Mouse (Mus musculus): ENCODE measurements at regions not wholly inside any gene's neighbourhood (a gene's known extent, or its start where the extent isn't known, plus 50 kb on each side); places are given as distances from the start of the nearest gene placed in this dataset.
"Not testable (repeated sequence)": the region's sequence is repeated elsewhere in the genome, so short reads cannot be mapped to it uniquely, and the experiment has no call there.

DNA sequence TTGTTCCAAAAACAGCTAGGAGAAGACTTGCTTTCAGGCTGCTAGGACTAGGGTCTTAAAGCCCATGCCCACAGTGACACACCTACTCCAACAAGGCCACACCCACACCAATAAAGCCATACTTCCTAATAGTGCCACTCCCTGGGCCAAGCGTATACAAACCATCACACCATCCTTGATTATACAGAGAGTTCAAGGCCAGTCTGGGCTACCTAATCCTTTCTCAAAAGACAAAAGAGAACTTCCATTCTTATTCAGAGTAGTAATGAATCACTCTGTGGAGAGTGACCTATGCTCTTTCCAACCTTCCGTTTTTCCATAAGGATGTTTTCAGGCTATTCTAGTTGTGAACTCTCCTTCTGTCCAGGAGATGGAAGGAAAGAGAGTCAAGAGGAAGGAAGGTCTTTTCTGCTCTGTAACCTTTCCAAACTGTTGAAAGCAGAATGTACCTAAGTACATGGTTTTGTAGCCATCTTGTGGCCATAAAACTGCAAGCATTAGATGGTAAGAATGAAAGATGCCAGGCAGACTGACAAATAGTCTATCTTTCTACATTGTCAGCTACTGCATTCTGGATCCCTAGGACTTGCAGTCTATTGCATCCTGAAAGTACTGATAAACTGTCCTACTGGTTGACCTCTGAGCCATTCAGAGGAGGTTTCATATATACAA, 145.8 kb upstream of the Mon1b start:
- no peak for ATAC-seq (ENCODE audit: low TSS enrichment)

DNA sequence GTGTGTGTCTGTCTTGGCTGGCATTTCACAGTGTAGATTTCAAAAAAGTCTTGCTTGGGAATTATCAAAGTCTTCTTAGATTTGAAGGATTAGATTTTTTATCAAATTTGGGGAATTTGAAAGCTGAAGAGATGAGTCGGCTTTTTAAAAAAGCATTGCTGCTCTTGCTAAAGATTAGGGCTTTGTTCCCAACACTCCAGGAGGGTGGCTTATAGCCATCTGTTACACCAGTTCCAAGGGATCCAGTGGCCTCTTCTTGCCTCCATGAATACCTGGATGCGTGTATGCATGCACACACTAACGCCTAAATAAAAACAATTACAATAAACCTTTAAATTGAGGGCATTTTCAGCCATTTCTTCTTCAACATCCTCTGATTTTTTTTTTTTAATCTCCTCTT, 144.5 kb upstream of the Mon1b start:
- ATAC-seq (ENCODE audit: low TSS enrichment): no peak

GRCm38 (mm10) chr8:113496896-113497295, 138.5 kb upstream of the Mon1b start:
- ATAC-seq (ENCODE audit: low TSS enrichment): no peak

GRCm38 (mm10) chr8:113502671-113503070, 132.7 kb upstream of the Mon1b start:
- ATAC-seq (ENCODE audit: low TSS enrichment): no peak

DNA sequence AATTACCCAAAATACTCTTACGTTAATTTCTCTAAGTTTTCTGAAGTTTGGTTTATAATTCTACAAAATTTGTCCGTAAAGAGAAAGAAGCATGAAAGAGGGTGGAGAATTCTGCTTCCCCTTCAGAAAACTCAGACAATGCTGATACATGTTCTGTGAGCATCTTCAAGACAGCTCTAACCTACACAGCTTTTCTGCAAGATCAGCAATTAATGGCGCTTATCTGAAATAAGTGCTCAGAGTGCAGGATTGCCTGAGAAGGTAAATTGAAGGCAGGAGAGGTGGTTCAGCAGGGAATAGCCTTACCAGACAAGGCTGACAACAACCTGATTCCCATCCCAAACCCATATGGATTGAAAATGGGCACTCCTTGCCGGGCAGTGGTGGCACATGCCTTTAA, 122.5 kb upstream of the Mon1b start:
- no peak for ATAC-seq (ENCODE audit: low TSS enrichment)

- no peak for ATAC-seq (ENCODE audit: low TSS enrichment)
Measured at GRCm38 (mm10) chr8:113513886-113514730, 121.3 kb upstream of the Mon1b start.

DNA sequence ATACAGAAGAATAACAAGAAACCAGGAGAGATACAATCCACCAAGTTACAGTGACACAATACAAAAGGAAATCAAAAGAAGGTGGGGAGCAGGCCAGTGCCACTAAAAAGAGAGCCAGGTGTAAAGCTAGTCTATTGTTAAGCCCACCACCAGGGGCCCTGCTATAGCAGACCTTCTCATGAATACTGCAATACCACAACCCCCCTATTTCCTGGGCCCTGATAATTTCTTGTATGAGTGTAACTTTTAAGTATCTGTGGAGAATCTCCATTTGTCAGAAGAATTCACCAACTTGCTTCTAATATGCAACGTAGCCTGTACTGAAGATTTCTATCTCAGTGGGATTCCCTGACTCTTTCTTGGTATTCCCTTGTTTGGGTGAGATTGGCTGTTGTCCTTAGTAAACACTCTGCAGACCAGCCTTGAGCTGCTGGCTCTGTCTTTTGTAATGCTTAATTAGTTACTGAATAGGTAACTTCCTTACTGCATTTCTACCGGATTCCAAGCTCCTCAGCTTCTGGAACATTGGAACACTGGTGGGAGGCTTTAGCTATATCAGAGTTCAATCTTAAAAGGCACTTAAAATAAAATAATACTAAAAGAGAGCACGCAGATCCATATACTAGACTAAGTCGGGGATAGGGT, 120.5 kb upstream of the Mon1b start:
- not testable (repeated sequence) for ATAC-seq (ENCODE audit: low TSS enrichment)

DNA sequence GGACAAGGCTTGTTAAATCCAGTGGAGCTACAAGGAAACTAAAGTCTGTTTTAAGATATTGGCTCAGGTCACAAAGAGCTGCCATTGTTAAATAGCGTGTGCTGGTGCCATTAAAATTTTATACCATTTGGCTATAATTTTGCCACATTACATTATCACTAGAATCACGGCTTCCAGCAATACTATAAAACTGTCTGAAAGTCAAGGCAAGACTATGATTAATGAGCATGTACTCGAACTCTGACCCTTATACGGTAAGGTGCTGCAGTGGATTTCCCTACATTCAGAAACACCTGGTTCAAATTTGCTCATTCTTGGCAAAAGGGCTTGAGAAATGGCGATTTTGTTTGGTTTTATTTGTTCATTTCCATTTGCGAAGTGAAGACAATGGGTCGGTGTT, 119.2 kb upstream of the Mon1b start:
- no peak for ATAC-seq (ENCODE audit: low TSS enrichment)

GRCm38 (mm10) chr8:113517912-113518311, 117.5 kb upstream of the Mon1b start:
- no peak for ATAC-seq (ENCODE audit: low TSS enrichment)

GRCm38 (mm10) chr8:113523561-113523960, 111.8 kb upstream of the Mon1b start:
- ATAC-seq (ENCODE audit: low TSS enrichment): no peak

DNA sequence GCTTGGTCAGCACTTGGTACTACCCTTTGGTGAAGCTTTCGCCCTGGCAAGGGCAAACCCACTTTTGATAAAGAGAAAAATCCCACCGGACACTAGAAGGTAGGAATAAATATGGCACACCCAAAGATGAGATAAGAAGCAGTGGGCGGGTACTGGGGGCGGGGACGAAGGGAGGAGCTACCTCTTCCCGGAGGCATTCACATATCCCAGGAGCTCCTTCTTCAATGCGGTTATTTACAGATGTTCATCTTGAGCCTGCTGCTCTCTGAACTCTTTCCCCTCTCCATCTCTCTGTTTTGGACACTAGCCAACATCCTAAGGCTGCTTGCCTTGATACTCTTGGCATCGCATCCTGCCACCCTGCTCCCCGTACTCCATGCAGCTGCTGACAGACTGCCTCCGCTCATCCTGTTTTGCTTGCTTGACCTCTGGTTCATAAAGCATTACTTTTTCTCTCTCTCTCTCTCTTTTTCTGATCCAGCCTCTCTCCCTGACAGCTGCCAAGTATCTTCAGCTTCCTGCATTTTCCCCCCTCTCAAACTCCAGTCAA, 104.2 kb upstream of the Mon1b start:
- no peak for ATAC-seq (ENCODE audit: low TSS enrichment)

GRCm38 (mm10) chr8:113532881-113533280, 102.5 kb upstream of the Mon1b start:
- ATAC-seq (ENCODE audit: low TSS enrichment): no peak

DNA sequence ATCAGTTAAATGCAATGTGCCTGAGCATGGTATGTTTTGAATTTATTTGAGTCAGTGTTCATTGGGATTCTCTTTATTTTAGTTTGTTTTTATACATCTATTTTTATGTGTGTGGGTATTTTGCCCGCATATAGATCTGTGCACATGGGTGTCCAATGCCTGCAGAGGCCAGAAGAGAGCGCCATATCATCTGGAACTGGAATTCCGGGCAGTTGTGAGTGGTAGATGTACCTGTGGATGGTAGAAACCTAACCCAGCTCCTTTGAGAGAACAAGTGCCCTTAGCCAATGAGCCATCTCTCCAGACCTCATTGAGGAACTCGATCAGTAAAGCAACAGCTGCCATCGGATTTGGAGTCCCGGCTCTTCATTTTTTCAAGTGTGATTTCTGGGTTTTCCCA, 94.0 kb upstream of the Mon1b start:
- no peak for ATAC-seq (ENCODE audit: low TSS enrichment)

DNA sequence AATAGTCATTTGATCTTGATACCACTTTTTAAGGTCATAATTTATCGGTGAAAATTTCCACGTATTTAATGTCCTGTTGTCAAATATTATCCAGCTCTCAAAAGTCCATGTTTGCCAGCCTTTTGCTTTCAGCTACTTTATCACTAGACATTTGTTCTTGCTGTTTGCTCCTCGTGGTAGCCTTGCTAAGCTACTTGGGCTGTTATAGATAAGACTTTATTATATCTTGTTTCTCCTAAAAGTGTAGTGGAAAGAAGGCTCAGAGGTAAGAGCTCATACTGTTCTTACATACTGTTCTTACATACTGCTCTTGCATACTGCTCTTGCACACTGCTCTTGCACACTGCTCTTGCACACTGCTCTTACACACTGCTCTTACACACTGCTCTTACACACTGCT, 93.3 kb upstream of the Mon1b start:
- ATAC-seq (ENCODE audit: low TSS enrichment): no peak

- ATAC-seq (ENCODE audit: low TSS enrichment): no peak
Measured at GRCm38 (mm10) chr8:113542713-113543112, 92.7 kb upstream of the Mon1b start.

DNA sequence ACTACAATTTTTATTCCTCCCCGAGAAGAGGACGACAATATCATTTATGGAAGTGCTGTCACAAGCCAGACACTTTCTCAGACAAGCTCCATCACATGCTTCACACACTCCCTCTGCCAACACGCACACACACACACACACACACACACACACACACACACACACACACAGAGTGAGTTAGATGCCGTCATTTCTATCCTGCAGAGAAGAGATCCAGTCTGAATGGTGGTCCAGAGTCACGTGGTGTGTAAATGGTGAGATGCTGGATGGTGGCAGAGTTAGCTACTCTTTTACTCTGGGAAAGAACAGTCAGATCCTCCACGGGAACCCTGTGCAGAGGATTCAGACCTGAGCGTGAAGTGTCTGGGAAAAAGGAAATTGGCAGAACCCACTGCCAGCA, 86.2 kb upstream of the Mon1b start:
- ATAC-seq (ENCODE audit: low TSS enrichment): no peak

- ATAC-seq (ENCODE audit: low TSS enrichment): no peak
Measured at GRCm38 (mm10) chr8:113551454-113552273, 83.7 kb upstream of the Mon1b start.

GRCm38 (mm10) chr8:113552826-113553225, 82.6 kb upstream of the Mon1b start:
- peak; percentile 94 for ATAC-seq (ENCODE audit: low TSS enrichment)

- ATAC-seq (ENCODE audit: low TSS enrichment): no peak
Measured at GRCm38 (mm10) chr8:113554700-113555455, 80.5 kb upstream of the Mon1b start.

DNA sequence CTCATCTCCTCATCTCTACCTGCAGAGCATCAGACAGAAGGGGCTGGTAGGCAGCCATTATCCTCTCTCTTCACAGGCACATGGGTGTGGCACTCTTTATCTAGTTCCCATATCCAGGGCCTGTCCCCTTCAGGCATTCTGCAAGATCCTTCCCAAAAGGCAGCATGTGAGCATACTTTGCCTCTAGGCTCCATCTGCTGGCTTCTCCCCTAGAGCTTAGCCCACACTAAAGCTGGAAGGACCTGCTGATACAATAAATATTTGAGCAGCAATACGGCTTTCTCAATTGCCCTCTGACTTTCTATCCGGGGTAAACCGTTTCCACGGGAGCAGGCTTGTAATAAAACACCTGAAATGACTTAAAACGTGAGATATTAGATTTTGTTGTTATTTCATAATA, 78.4 kb upstream of the Mon1b start:
- no peak for ATAC-seq (ENCODE audit: low TSS enrichment)

DNA sequence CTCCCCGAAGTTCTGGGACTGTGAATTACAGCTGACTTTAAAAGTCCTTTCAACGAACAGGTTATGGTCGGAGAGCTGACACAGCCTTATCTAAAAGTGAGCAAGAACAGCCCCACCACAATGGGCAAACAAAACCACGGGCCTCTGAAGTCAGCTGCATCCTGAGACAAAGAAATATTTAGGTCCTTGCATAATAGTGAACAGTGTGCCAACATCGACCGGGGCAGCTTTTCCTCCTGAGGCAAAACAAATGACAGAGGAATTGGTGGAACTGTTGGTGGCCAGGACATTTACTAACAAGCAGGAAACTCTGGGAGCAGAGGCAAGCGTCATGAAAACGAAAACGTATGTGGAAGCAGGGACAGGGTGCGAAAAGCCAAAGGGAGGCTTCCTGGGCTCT, 54.3 kb upstream of the Mon1b start:
- ATAC-seq (ENCODE audit: low TSS enrichment): no peak

Measured in frontal cortex, adult (tissue).